Mouse (Mus musculus) limb, embryonic 11.5 days (tissue): ENCODE data around the gene Ube2h. TPM values are rescaled to one million over a fixed set of nuclear protein-coding genes. Genes with fewer than 3 reads are reported as not detected.

Experiments used
- ATAC-seq: fragments of 200-750 bp; cut with Nextera tagmentation; 2 replicates; pipeline ENCODE4 v1.8.0; 2017; ENCODE audit warnings: low read depth; ENCODE audit not compliant: insufficient number of reproducible peaks, low FRiP score, low TSS enrichment
- DNase-seq: peaks from one replicate; pipeline ENCODE4 v3.0.0-alpha.2; 2015; ENCODE audit warnings: low spot score
- H3K27ac ChIP-seq: fragments of 300-500 bp; sonication (generic); replicated peaks from 2 replicates; pipeline ENCODE4 v1.5.1; 2014; ENCODE audit warnings: low read depth, mild to moderate bottlenecking, low read length
- H3K27me3 ChIP-seq: fragments of 300-500 bp; sonication (generic); 2 replicates; pipeline ENCODE4 v1.6.1; 2014; ENCODE audit warnings: mild to moderate bottlenecking, low read length, mixed read lengths; ENCODE audit not compliant: control insufficient read depth, insufficient read depth
- H3K36me3 ChIP-seq: fragments of 300-500 bp; sonication (generic); 2 replicates; pipeline ENCODE4 v1.6.1; 2014; ENCODE audit warnings: mild to moderate bottlenecking, low read length, moderate library complexity, mixed read lengths; ENCODE audit not compliant: control insufficient read depth, insufficient read depth
- H3K4me1 ChIP-seq: fragments of 300-500 bp; sonication (generic); 2 replicates; pipeline ENCODE4 v1.6.1; 2014; ENCODE audit warnings: low read length, mixed read lengths; ENCODE audit not compliant: control insufficient read depth, insufficient read depth
- H3K4me2 ChIP-seq: fragments of 300-500 bp; sonication (generic); 2 replicates; pipeline ENCODE4 v1.6.1; 2014; ENCODE audit warnings: low read depth, mild to moderate bottlenecking, moderate library complexity; ENCODE audit not compliant: severe bottlenecking
- H3K4me3 ChIP-seq: fragments of 300-500 bp; sonication (generic); 2 replicates; pipeline ENCODE4 v1.5.1; 2014; ENCODE audit warnings: low read depth, low read length
- H3K9ac ChIP-seq: fragments of 300-500 bp; sonication (generic); 2 replicates; pipeline ENCODE4 v1.6.1; 2014; ENCODE audit warnings: mild to moderate bottlenecking, low read length
- H3K9me3 ChIP-seq: fragments of 300-500 bp; sonication (generic); 2 replicates; pipeline ENCODE4 v1.6.1; 2016; ENCODE audit warnings: low read length; ENCODE audit not compliant: control insufficient read depth
- whole genome bisulfite sequencing: fragments of 180-500 bp; shearing (Covaris S2); extraction: QIAGEN DNeasy Blood & Tissue Kit; methylation state at CpG from one replicate; pipeline ENCODE4 v1.1.7; 2014; 5-methylcytosine and 5-hydroxymethylcytosine counted together
- polyA plus RNA-seq: library from polyadenylated mRNA; unstranded; fragments of >200 nt; fragmentation: Nextera tagmentation; extraction: Ambion mirVana; gene quantifications from 2 replicates; pipeline ENCODE4 v1.2.1, GENCODE M21; 2014

The Ube2h gene
- polyA plus RNA-seq, 1 experiment from 2014 or later: 48.7 TPM

- no peaks in the 10 kb centered on the region for H3K36me3 ChIP-seq
- WGBS: 49% methylated on average over 5 of the region's 5 CpGs
- no peak overlapping the region for H3K27ac ChIP-seq
- H3K27me3 ChIP-seq: no peaks in the 10 kb centered on the region
- no peak for ATAC-seq
- no peak overlapping the region for H3K4me3 ChIP-seq
- no peak for DNase-seq
- H3K4me2 ChIP-seq: no peak overlapping the region
- no peaks in the 10 kb centered on the region for H3K9me3 ChIP-seq
- no peak overlapping the region for H3K9ac ChIP-seq
- H3K4me1 ChIP-seq: no peaks in the 10 kb centered on the region
Observed at GRCm38 (mm10) chr6:30336912-30337311, 32.6 kb upstream of the Ube2h start.

GRCm38 (mm10) chr6:30332262-30332661, 27.9 kb upstream of the Ube2h start:
- Histone ChIP-seq H3K9me3 (no peaks in the 10 kb centered on the region), H3K27me3 (no peaks in the 10 kb centered on the region), H3K27ac (no peak overlapping the region), H3K4me2 (no peak overlapping the region), H3K4me3 (no peak overlapping the region), H3K4me1 (no peaks in the 10 kb centered on the region), H3K9ac (no peak overlapping the region), H3K36me3 (no peaks in the 10 kb centered on the region)
- WGBS: 60% methylated on average over 4 of the region's 4 CpGs
- ATAC-seq (no peak), DNase-seq (no peak)

GRCm38 (mm10) chr6:30330706-30331105, 26.4 kb upstream of the Ube2h start:
- no peaks in the 10 kb centered on the region for H3K27me3 ChIP-seq
- H3K36me3 ChIP-seq: no peaks in the 10 kb centered on the region
- H3K4me2 ChIP-seq: no peak overlapping the region
- no peak overlapping the region for H3K4me3 ChIP-seq
- 73% methylated on average over 5 of the region's 5 CpGs for WGBS
- H3K9ac ChIP-seq: no peak overlapping the region
- H3K4me1 ChIP-seq: no peaks in the 10 kb centered on the region
- no peak for DNase-seq
- ATAC-seq: no peak
- H3K9me3 ChIP-seq: no peaks in the 10 kb centered on the region
- H3K27ac ChIP-seq: no peak overlapping the region

- no peak for DNase-seq
- H3K27ac ChIP-seq: no peak overlapping the region
- no peaks in the 10 kb centered on the region for H3K36me3 ChIP-seq
- H3K4me1 ChIP-seq: no peaks in the 10 kb centered on the region
- H3K4me3 ChIP-seq: no peak overlapping the region
- no peaks in the 10 kb centered on the region for H3K9me3 ChIP-seq
- no peak overlapping the region for H3K4me2 ChIP-seq
- WGBS: 69% methylated on average over 4 of the region's 4 CpGs
- no peak for ATAC-seq
- no peaks in the 10 kb centered on the region for H3K27me3 ChIP-seq
- H3K9ac ChIP-seq: no peak overlapping the region
Observed at GRCm38 (mm10) chr6:30325932-30326501, 21.7 kb upstream of the Ube2h start.

- Histone ChIP-seq H3K36me3 (no peaks in the 10 kb centered on the region), H3K4me2 (no peak overlapping the region), H3K27me3 (no peaks in the 10 kb centered on the region), H3K27ac (no peak overlapping the region), H3K4me1 (no peaks in the 10 kb centered on the region), H3K9ac (no peak overlapping the region), H3K9me3 (no peaks in the 10 kb centered on the region), H3K4me3 (no peak overlapping the region)
- ATAC-seq (no peak), DNase-seq (no peak)
- 34% methylated on average over 4 of the region's 4 CpGs for WGBS
Observed at GRCm38 (mm10) chr6:30321002-30321401, 16.7 kb upstream of the Ube2h start.

- Histone ChIP-seq H3K9me3 (no peaks in the 10 kb centered on the region), H3K4me3 (no peak overlapping the region)
- no peak for ATAC-seq
Observed at GRCm38 (mm10) chr6:30319216-30319615, 14.9 kb upstream of the Ube2h start.

GRCm38 (mm10) chr6:30312006-30312405, 7.7 kb upstream of the Ube2h start:
- DNase-seq (no peak), ATAC-seq (no peak)
- 5% methylated on average over 1 of the region's 1 CpGs for WGBS
- Histone ChIP-seq H3K27ac (no peak overlapping the region), H3K4me3 (no peak overlapping the region), H3K27me3 (no peaks in the 10 kb centered on the region), H3K9me3 (no peaks in the 10 kb centered on the region; the same call in 1 of the 2 replicates), H3K36me3 (no peaks in the 10 kb centered on the region), H3K4me2 (no peak overlapping the region), H3K9ac (no peak overlapping the region), H3K4me1 (no peaks in the 10 kb centered on the region)

More at GRCm38 (mm10) chr6:30319216-30319615, 14.9 kb upstream of the Ube2h start:
- Histone ChIP-seq H3K36me3 (no peaks in the 10 kb centered on the region), H3K4me2 (no peak overlapping the region), H3K9ac (no peak overlapping the region), H3K4me1 (no peaks in the 10 kb centered on the region), H3K27me3 (no peaks in the 10 kb centered on the region), H3K27ac (no peak overlapping the region)
- DNase-seq: no peak
- whole genome bisulfite sequencing: 81% methylated on average over 5 of the region's 5 CpGs

GRCm38 (mm10) chr6:30308751-30309150, 4.4 kb upstream of the Ube2h start:
- Histone ChIP-seq H3K36me3 (no peaks in the 10 kb centered on the region), H3K4me3 (no peak overlapping the region), H3K9me3 (no peaks in the 10 kb centered on the region; the same call in 1 of the 2 replicates), H3K4me1 (no peaks in the 10 kb centered on the region), H3K4me2 (no peak overlapping the region), H3K27me3 (no peaks in the 10 kb centered on the region), H3K9ac (no peak overlapping the region), H3K27ac (no peak overlapping the region)
- ATAC-seq: no peak
- DNase-seq: no peak
- 45% methylated on average over 4 of the region's 4 CpGs for WGBS

- no peaks in the 10 kb centered on the region for H3K36me3 ChIP-seq
- H3K27ac ChIP-seq: no peak overlapping the region
- no peak overlapping the region for H3K4me3 ChIP-seq
- no peak overlapping the region for H3K4me2 ChIP-seq
- H3K4me1 ChIP-seq: no peaks in the 10 kb centered on the region
- 35% methylated on average over 9 of the region's 9 CpGs for WGBS
- H3K9ac ChIP-seq: no peak overlapping the region
- H3K9me3 ChIP-seq: no peaks in the 10 kb centered on the region
- no peaks in the 10 kb centered on the region for H3K27me3 ChIP-seq
- ATAC-seq (no peak), DNase-seq (no peak)
Observed at GRCm38 (mm10) chr6:30307691-30308090, 3.4 kb upstream of the Ube2h start.
